8 mouse cellular contexts compared by ENCODE assay signal in genomic region chr10:95681058-95681440, GRCm38 (mm10). TPM values are rescaled to one million over a fixed set of nuclear protein-coding genes. Genes with fewer than 3 reads are reported as not detected.
DNase-seq lines count a peak whose midpoint lies in the region; ATAC-seq and TF ChIP-seq lines count a peak whose summit lies in the region.

No protein-coding gene starts in this region.

- no peaks in the 10 kb centered on the region for H3K4me1 ChIP-seq in lung, adult 2 months (ENCODE audit: control insufficient read depth, insufficient read depth, low read length)
- H3K4me1 ChIP-seq in forebrain, embryonic 10.5 days = peaks cover 39% of the 10 kb centered on the region
- H3K4me1 ChIP-seq in kidney, embryonic 15.5 days = peaks cover 28% of the 10 kb centered on the region
- peaks cover 11% of the 10 kb centered on the region for H3K4me1 ChIP-seq in midbrain, embryonic 14.5 days (ENCODE audit: control insufficient read depth, insufficient read depth, low read length)

- intact Hi-C loops in left cerebral cortex, postnatal 14 days (cut with DNase I) = loop anchor here (5.0 kb wide), 1 partner anchor 119 kb away; the partner anchor contains the start of gene Nudt4

- peak overlapping the region; percentile 62; the same call in 1 of the 2 replicates for H3K27ac ChIP-seq in forebrain, embryonic 10.5 days
- H3K27ac ChIP-seq in kidney, embryonic 15.5 days = no peak overlapping the region
- no peak overlapping the region for H3K27ac ChIP-seq in midbrain, embryonic 14.5 days (replicated peaks; ENCODE audit: low read depth, low read length)

- TF ChIP-seq POLR2A in lung, adult 2 months (IDR thresholded peaks at IDR 0.05; ENCODE audit: borderline replicate concordance, extremely low read depth, low read depth, low read length) = no peak

- 0 out of 2 replicates have a peak, but pooled peaks have one; percentile 23 for ATAC-seq in kidney, embryonic 15.5 days (replicated peaks; ENCODE audit: low FRiP score)
- 0 out of 2 replicates have a peak, but pooled peaks have one; percentile 25 for ATAC-seq in midbrain, embryonic 14.5 days (ENCODE audit: low FRiP score, low TSS enrichment)

- no peaks in the 10 kb centered on the region for H3K36me3 ChIP-seq in forebrain, embryonic 10.5 days (replicated peaks)
- H3K36me3 ChIP-seq in kidney, embryonic 15.5 days = no peaks in the 10 kb centered on the region
- no peaks in the 10 kb centered on the region for H3K36me3 ChIP-seq in midbrain, embryonic 14.5 days (ENCODE audit: control insufficient read depth, insufficient read depth, low read length)

- 70% methylated on average over 7 of the region's 7 CpGs for WGBS in lung, adult 2 months
- WGBS in forebrain, embryonic 10.5 days = 51% methylated on average over 7 of the region's 7 CpGs
- WGBS in kidney, embryonic 15.5 days = 62% methylated on average over 7 of the region's 7 CpGs
- WGBS in midbrain, embryonic 14.5 days = 49% methylated on average over 7 of the region's 7 CpGs

- TF ChIP-seq CTCF in lung, adult 2 months (IDR thresholded peaks at IDR 0.05; ENCODE audit: insufficient read depth, low read length) = no peak

- H3K9me3 ChIP-seq in forebrain, embryonic 10.5 days = no peaks in the 10 kb centered on the region
- H3K9me3 ChIP-seq in kidney, embryonic 15.5 days (replicated peaks) = no peaks in the 10 kb centered on the region
- H3K9me3 ChIP-seq in midbrain, embryonic 14.5 days (ENCODE audit: control insufficient read depth, low read length) = no peaks in the 10 kb centered on the region

- H3K4me3 ChIP-seq in lung, adult 2 months (replicated peaks; ENCODE audit: extremely low read depth, low read depth, low read length) = peak overlapping the region; percentile 31
- peak overlapping the region; percentile 39 for H3K4me3 ChIP-seq in forebrain, embryonic 10.5 days
- peak overlapping the region; percentile 15 for H3K4me3 ChIP-seq in kidney, embryonic 15.5 days (replicated peaks)
- H3K4me3 ChIP-seq in midbrain, embryonic 14.5 days (replicated peaks; ENCODE audit: low read depth, low read length) = peak overlapping the region; percentile 23

- peak overlapping the region; percentile 27 for H3K4me2 ChIP-seq in kidney, embryonic 15.5 days
- peak overlapping the region; percentile 45 for H3K4me2 ChIP-seq in midbrain, embryonic 14.5 days (ENCODE audit: low read length)

- no peak for DNase-seq in lung, adult 2 months
- DNase-seq in lung, postnatal 25 days (ENCODE audit: low spot score) = no peak
- no peak for DNase-seq in forebrain, embryonic 10.5 days (ENCODE audit: extremely low spot score, low spot score)
- DNase-seq in midbrain, embryonic 14.5 days = peak; percentile 52
- DNase-seq in gastrocnemius, postnatal 4 days (ENCODE audit: low spot score in 2 of 2) = no peak
- no peak for DNase-seq in cerebellum, postnatal 36 days
- no peak for DNase-seq in left cerebral cortex, postnatal 14 days (ENCODE audit: low spot score in 2 of 2)

- H3K9ac ChIP-seq in kidney, embryonic 15.5 days = no peak overlapping the region
- H3K9ac ChIP-seq in midbrain, embryonic 14.5 days (replicated peaks; ENCODE audit: low read length) = no peak overlapping the region

- 0 out of 2 replicates have a peak, but pooled peaks cover 4% of the 10 kb centered on the region for H3K27me3 ChIP-seq in forebrain, embryonic 10.5 days (ENCODE audit: poor library complexity, severe bottlenecking)
- H3K27me3 ChIP-seq in kidney, embryonic 15.5 days = no peaks in the 10 kb centered on the region
- no peaks in the 10 kb centered on the region for H3K27me3 ChIP-seq in midbrain, embryonic 14.5 days (ENCODE audit: control insufficient read depth, insufficient read depth, low read length)

RNA-seq across cellular contexts. Expression of gene Anapc15-ps, which starts 7.8 kb away (rescaled TPM):
- not detected in 2 replicates for polyA plus RNA-seq in lung, adult 2 months (2012; rRNA removed)
- polyA plus RNA-seq in forebrain, embryonic 10.5 days (2016; fragmentation: Nextera tagmentation; extraction: Ambion mirVana) = not detected in 2 replicates
- 0.47 TPM in 1 of 2 replicates, not detected in the other for polyA plus RNA-seq in kidney, embryonic 15.5 days (2015; fragmentation: Nextera tagmentation; extraction: Ambion mirVana)
- not detected in 2 replicates for polyA plus RNA-seq in midbrain, embryonic 14.5 days (2014; fragmentation: Nextera tagmentation; extraction: Ambion mirVana)
- total RNA-seq in gastrocnemius, postnatal 4 days (2021) = not detected
- total RNA-seq in left cerebral cortex, postnatal 14 days (2021) = not detected
